Mouse (Mus musculus): ENCODE results near the gene Gm20767.
"Not testable (repeated sequence)": the region's sequence is repeated elsewhere in the genome, so short reads cannot be mapped to it uniquely, and the experiment has no call there.

Gene Gm20767

DNA sequence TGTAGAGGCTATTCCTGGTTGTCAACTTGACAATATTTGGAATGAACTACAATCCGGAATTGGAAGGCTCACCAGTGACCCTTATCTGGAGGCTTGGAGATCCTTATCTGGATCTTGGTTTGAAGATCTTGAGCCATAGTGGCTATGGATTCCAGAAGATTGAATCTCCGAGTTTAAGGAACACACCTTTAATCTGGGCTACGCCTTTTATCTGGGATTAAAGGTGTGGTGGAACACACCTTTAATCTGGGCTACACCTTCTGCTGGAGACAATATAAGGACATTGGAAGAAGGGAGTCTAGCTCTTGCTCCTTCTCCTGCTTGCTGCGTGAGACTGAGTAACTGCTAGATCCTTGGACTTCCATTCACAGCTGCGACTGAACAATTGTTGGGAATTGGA is at the start of gene Gm20767:
TSS of gene Gm20767 (plus strand) at position 301 of the 400 bp plus-strand sequence.
- in situ Hi-C loops (cut with MboI; ENCODE audit: low sequenced_read_pairs): not testable (repeated sequence)

DNA sequence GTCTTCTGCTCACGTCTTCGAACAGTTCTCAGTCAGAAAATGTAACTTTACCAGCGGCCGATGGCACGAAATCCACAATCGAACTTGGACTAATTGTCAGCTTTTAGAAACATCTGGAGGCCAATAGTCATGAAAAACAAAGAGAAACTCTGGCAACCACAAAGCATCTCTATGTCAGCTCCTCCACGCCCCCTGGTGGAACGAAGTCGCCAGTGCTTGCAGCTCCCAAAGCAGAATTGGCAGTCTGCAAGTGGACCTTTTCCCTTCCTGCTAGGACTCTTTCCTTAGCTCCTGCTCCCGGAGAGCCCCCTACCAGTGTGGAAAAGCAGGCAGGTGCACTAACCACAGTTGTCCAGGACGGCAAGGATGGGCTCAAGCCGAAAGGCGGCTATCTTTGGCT is 47.1 kb upstream of the Gm20767 start:
- in situ Hi-C loops (cut with MboI; ENCODE audit: low sequenced_read_pairs): not testable (repeated sequence)

DNA sequence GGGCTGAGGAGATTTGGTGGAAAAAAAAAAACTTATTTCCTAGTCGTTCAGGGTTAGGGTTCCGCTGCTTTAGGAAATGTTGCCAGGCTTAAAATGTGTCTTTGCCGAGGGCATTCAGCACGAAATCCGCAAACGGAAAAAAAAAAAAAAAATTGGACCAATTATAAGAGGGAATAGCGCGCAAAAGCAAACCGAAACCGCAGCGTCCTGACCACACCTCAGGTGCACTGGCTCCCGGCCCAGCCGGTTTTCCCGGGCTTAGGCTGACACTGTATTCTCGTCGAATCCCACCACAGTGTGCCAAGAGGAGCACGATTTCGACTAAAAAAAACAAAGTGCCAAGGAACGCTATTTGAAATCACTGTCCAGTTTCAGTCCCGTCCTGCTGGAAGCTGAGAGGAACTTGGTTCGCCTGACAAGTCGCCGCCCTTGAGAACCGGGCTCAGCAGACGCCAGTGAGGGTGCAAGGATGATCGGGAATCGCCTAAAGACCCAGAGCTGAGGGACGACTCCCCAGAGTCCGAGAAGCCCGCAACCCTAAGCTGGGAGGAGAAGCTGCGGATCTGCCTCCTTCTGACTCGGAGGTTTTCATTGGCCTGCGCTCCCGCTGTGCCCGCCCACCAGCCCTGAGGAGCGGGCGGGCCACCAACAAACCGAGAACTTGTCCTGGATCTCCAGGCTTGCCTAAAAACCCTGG is 43.7 kb upstream of the Gm20767 start:
- in situ Hi-C loops (cut with MboI; ENCODE audit: low sequenced_read_pairs): not testable (repeated sequence)

DNA sequence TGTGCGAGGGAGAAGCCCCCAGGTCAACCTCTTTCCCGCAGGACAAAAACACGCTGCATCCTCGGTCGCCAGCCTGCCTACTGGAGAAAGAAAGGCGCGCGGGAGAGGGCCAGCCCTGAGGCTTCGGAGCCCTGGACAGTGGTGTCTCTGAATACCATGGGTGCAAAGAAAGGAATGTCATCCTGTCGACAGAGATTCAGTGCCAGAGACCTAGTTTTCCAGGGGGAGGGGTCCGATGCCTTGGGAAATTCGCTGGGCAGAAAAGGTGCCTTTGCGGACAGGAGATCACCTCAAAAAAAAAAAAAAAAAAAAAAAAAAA is 43.1 kb upstream of the Gm20767 start:
- in situ Hi-C loops (cut with MboI; ENCODE audit: low sequenced_read_pairs): not testable (repeated sequence)

DNA sequence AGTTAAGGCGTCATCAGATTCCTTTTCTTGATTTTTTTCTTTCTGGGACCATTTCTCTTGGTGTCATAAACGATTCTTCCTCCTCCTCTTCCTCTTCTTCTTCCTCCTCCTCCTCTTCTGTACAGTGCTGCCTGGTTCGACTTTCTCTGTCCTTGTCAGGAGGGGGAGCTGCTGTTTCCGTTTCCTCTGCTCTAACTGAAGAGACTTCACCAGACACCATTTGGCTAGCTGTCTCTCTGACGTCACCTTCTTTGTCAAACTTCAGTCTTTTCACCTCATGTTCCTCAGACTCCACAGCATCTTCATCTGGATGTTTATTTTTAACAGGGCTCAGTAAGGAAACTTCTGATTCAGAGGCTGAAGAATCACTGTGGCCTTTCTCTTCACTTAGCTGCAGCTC is 40.7 kb upstream of the Gm20767 start:
- in situ Hi-C loops (cut with MboI; ENCODE audit: low sequenced_read_pairs): not testable (repeated sequence)

DNA sequence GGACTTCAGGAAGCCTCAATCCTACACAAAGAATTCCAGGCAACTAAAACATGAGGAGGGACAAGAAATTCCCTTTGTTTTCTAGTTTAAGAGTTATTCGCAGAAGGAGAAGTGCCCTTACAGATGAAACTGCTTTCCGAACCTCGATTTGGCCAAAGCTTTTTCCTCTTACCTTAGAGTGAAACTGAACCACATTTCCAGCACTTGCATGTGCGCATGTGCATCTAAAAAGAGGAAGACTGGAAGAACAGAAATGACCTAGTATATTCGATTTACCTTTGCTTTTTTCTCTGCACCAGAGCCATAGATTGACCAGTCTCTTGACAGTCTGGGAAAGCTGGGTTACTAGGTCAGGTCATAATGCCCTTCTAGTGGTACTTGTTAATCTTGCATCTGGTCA is 33.5 kb upstream of the Gm20767 start:
- in situ Hi-C loops (cut with MboI; ENCODE audit: low sequenced_read_pairs): not testable (repeated sequence)

DNA sequence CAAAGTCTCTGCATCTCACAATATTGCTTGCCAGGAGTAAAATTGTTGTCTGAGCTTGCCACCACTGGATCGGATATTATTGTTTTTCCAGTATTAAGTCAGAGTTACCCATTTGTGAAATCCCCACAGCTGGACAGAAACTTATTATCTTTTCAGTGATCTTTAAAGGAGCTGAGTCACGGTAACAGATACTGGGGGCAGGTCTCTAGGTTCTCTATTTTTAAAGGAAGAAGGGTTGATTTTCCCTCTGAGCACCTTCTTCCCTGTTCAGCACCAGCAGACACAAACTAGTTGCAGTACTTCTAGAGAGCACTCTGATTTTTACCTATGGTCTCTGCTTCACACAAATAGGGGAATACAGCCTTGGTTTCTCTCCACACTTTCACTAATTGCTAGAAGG is 33.0 kb upstream of the Gm20767 start:
- in situ Hi-C loops (cut with MboI; ENCODE audit: low sequenced_read_pairs): not testable (repeated sequence)

DNA sequence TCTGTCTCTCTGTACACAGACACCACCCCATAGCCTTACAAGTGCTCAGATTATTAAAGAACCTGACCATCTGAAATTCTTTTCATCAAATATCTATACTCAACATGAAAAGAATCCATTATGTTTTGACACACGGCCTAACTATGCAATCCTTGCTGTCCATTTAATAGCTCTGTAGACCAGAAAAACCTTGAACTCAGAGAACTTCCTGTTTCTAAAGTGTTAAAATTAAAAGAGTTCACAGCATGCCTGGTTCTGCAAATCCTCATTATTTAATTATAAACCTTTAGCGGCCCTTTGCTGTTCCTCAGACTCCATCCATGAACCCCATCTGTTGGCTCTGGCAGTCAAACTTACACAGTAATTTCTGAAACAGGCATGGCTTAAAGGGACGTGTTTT is 2.3 kb downstream of the Gm20767 start:
- in situ Hi-C loops (cut with MboI; ENCODE audit: low sequenced_read_pairs): not testable (repeated sequence)

DNA sequence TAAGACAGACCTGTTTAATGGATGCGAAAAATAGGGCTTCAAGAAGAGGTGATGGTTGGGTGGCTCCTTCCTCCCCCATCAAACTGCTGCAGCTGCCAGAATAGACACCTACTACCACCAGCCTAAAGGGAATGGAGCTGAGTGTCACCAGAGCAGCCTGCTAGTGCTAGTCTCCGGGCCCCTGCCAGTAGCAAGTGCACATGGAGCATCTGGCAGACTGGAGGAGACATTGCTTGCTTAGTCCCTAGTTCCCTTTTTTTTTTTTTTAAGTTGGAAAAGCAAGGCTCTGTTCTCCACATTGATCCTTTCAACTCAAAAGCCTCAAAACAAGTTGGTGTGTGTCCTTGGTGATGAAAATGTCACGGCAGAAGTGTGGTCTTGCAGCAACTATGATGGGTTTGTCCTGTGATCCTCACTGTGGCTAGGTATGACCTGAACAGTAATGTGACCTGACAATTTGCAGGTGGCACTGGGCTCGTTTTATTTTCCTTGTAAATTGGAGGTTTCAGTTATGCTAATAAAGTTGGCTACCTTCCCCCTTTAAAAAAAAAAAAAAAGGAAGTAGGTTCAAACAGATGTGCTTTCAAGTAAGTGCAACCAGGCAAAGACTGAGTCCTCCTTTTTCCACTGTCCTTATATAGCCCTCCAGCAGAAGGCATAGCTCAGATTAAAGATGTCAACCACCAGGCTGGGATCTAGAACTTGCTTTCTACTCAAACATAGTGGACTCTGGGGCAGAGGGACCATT is 9.8 kb downstream of the Gm20767 start:
- in situ Hi-C loops (cut with MboI; ENCODE audit: low sequenced_read_pairs): not testable (repeated sequence)

DNA sequence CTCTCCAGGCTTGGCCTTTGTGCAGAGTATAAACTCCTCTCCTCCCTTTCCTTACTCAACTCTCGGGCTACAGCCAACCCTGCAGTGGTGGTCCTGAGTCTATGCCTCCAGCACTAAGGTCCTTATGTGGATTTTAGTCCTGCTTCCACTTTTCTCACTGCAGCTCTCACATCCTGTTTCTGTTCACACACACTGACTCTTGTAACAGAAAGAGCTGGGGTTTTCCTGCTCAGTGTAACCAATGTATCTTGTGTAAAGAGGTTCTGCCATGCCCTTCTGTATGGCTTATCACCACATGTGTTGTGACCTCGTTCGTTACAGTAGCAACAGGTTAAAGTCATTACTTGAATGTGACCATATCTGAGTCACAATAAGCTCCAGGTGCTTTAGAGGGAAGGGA is 10.5 kb downstream of the Gm20767 start:
- in situ Hi-C loops (cut with MboI; ENCODE audit: low sequenced_read_pairs): not testable (repeated sequence)

DNA sequence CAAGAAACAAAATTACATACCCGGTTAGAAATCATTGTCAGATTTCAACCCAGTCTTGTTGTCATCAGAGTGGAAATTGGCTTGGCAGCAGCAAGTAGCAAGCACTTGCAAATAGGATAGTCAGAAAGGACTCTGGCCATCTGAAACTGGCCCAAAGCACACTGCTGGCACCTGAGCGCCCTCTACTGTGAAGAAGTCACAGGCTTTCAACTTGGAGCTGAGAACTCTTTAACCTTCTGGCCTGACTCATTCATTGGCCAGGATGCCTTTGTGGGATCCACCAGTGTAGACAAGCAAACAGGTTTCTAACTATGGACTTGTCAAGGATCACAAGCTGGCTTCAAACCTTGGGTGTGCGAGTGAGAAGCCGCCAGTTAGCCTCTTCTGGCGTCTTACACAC is 28.3 kb downstream of the Gm20767 start:
- in situ Hi-C loops (cut with MboI; ENCODE audit: low sequenced_read_pairs): not testable (repeated sequence)

DNA sequence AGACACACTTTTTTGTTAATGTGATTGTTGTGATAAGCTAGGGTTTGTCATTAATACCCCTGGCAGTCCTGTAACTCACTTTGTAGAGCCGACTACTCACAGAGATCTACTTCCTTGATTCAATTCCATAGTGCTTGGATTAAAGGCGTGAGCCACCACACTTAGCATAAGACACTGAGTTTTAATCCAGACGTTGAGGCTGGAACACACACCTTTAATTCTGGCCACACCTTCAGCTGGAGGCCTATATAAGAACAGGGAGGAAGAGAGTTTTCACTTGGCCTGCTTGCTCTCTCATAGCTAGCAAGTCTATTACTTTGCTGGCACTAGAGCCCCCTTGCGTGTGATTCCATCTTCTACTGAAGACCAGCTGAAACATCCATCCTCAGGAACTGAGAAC is 32.1 kb downstream of the Gm20767 start, which contains the start of gene Gm21818:
TSS of gene Gm21818 (plus strand) at position 301 of the 400 bp plus-strand sequence.
- in situ Hi-C loops (cut with MboI; ENCODE audit: low sequenced_read_pairs): not testable (repeated sequence)

DNA sequence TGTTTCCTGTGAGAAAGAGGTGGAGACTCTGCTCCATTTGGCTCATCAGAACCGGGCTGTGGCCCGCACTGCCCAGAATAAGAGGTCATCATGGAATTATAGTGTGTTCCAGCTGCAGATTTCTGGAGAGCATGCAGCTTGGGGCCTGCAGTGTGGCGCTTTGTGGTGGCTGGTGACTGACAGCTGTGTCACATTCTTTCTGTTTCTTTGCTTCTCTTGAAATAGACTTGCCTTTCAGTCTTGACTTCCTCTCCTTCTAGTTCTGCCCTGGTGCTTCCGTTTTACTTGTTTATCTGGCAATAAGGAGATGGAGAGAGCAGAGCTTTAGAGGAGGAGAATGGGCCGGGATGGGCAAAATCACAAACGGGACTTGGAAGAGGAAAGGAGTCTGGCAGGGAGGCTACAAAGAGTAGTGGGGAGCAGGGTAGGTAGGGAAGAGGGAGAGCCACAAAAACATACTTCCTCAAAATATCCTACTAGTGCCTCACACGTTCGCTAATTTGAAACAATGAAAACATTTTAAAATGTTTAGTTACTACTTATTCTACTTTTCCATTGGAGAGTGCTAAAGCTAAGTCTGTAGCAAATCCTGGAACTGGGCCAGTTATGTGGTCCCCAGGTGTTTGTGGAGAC is 56.3 kb downstream of the Gm20767 start:
- in situ Hi-C loops (cut with MboI; ENCODE audit: low sequenced_read_pairs): not testable (repeated sequence)

Measured in CH12F3 (cell line).